Mouse (Mus musculus): ENCODE measurements at regions not wholly inside any gene's neighbourhood (a gene's known extent, or its start where the extent isn't known, plus 50 kb on each side); places are given as distances from the start of the nearest gene placed in this dataset.
A peak's percentile ranks its signal among the peaks of the same experiment; 100 is the strongest.

GRCm38 (mm10) chr8:87064768-87065167 lies 179.7 kb upstream of the N4bp1 start:
- H3K36me3 ChIP-seq (ENCODE audit: control insufficient read depth, insufficient read depth, low read length), result no peaks in the 10 kb centered on the region
- no peak overlapping the region for H3K9ac ChIP-seq (ENCODE audit: low read depth, low read length)
- no peak overlapping the region for H3K4me3 ChIP-seq (ENCODE audit: low read depth, low read length)
- no peak overlapping the region for H3K27ac ChIP-seq (ENCODE audit: low read depth, low read length)
- DNase-seq (ENCODE audit: low spot score), result no peak
- WGBS, result 91% methylated on average over 9 of the region's 9 CpGs
- no peaks in the 10 kb centered on the region for H3K27me3 ChIP-seq (replicated peaks; ENCODE audit: control insufficient read depth, insufficient read depth, low read length)
- H3K4me1 ChIP-seq (replicated peaks; ENCODE audit: control insufficient read depth, insufficient read depth, low read length), result no peaks in the 10 kb centered on the region
- H3K9me3 ChIP-seq (ENCODE audit: control insufficient read depth, low read length), result no peaks in the 10 kb centered on the region
- ATAC-seq (replicated peaks; ENCODE audit: low FRiP score), result no peak
- H3K4me2 ChIP-seq, result no peak overlapping the region

GRCm38 (mm10) chr8:87064250-87064747 lies 179.2 kb upstream of the N4bp1 start:
- WGBS, result 77% methylated on average over 12 of the region's 12 CpGs
- Histone ChIP-seq H3K9me3 (ENCODE audit: control insufficient read depth, low read length) (no peaks in the 10 kb centered on the region), H3K4me3 (ENCODE audit: low read depth, low read length) (no peak overlapping the region), H3K4me1 (replicated peaks; ENCODE audit: control insufficient read depth, insufficient read depth, low read length) (no peaks in the 10 kb centered on the region), H3K4me2 (no peak overlapping the region), H3K27me3 (replicated peaks; ENCODE audit: control insufficient read depth, insufficient read depth, low read length) (no peaks in the 10 kb centered on the region), H3K36me3 (ENCODE audit: control insufficient read depth, insufficient read depth, low read length) (no peaks in the 10 kb centered on the region), H3K27ac (ENCODE audit: low read depth, low read length) (no peak overlapping the region), H3K9ac (ENCODE audit: low read depth, low read length) (no peak overlapping the region)
- DNase-seq (ENCODE audit: low spot score), result no peak
- ATAC-seq (replicated peaks; ENCODE audit: low FRiP score), result no peak

- H3K36me3 ChIP-seq (ENCODE audit: control insufficient read depth, insufficient read depth, low read length), result no peaks in the 10 kb centered on the region
- no peaks in the 10 kb centered on the region for H3K9me3 ChIP-seq (ENCODE audit: control insufficient read depth, low read length)
- H3K4me1 ChIP-seq (replicated peaks; ENCODE audit: control insufficient read depth, insufficient read depth, low read length), result no peaks in the 10 kb centered on the region
- DNase-seq (ENCODE audit: low spot score) (no peak), ATAC-seq (replicated peaks; ENCODE audit: low FRiP score) (no peak)
- H3K9ac ChIP-seq (ENCODE audit: low read depth, low read length), result no peak overlapping the region
- no peaks in the 10 kb centered on the region for H3K27me3 ChIP-seq (replicated peaks; ENCODE audit: control insufficient read depth, insufficient read depth, low read length)
- 80% methylated on average over 4 of the region's 4 CpGs for WGBS
- H3K4me2 ChIP-seq, result no peak overlapping the region
- H3K27ac ChIP-seq (ENCODE audit: low read depth, low read length), result no peak overlapping the region
- H3K4me3 ChIP-seq (ENCODE audit: low read depth, low read length), result no peak overlapping the region
Measured at GRCm38 (mm10) chr8:87063588-87063987, 178.5 kb upstream of the N4bp1 start.

- Histone ChIP-seq H3K36me3 (ENCODE audit: control insufficient read depth, insufficient read depth, low read length) (no peaks in the 10 kb centered on the region), H3K4me1 (replicated peaks; ENCODE audit: control insufficient read depth, insufficient read depth, low read length) (no peaks in the 10 kb centered on the region), H3K4me2 (no peak overlapping the region), H3K9ac (ENCODE audit: low read depth, low read length) (no peak overlapping the region), H3K9me3 (ENCODE audit: control insufficient read depth, low read length) (no peaks in the 10 kb centered on the region), H3K4me3 (ENCODE audit: low read depth, low read length) (no peak overlapping the region), H3K27me3 (replicated peaks; ENCODE audit: control insufficient read depth, insufficient read depth, low read length) (no peaks in the 10 kb centered on the region), H3K27ac (ENCODE audit: low read depth, low read length) (no peak overlapping the region)
- ATAC-seq (replicated peaks; ENCODE audit: low FRiP score) (no peak), DNase-seq (ENCODE audit: low spot score) (no peak)
- WGBS, result 31% methylated on average over 3 of the region's 3 CpGs
Measured at GRCm38 (mm10) chr8:87049746-87050145, 164.7 kb upstream of the N4bp1 start.

GRCm38 (mm10) chr8:87049196-87049595 lies 164.1 kb upstream of the N4bp1 start:
- no peaks in the 10 kb centered on the region for H3K27me3 ChIP-seq (replicated peaks; ENCODE audit: control insufficient read depth, insufficient read depth, low read length)
- no peak overlapping the region for H3K27ac ChIP-seq (ENCODE audit: low read depth, low read length)
- H3K4me1 ChIP-seq (replicated peaks; ENCODE audit: control insufficient read depth, insufficient read depth, low read length), result no peaks in the 10 kb centered on the region
- no peaks in the 10 kb centered on the region for H3K9me3 ChIP-seq (ENCODE audit: control insufficient read depth, low read length)
- H3K4me3 ChIP-seq (ENCODE audit: low read depth, low read length), result no peak overlapping the region
- DNase-seq (ENCODE audit: low spot score) (no peak), ATAC-seq (replicated peaks; ENCODE audit: low FRiP score) (no peak)
- H3K36me3 ChIP-seq (ENCODE audit: control insufficient read depth, insufficient read depth, low read length), result no peaks in the 10 kb centered on the region
- 73% methylated on average over 4 of the region's 4 CpGs for WGBS
- H3K4me2 ChIP-seq, result no peak overlapping the region
- no peak overlapping the region for H3K9ac ChIP-seq (ENCODE audit: low read depth, low read length)

GRCm38 (mm10) chr8:87046590-87046989 lies 161.5 kb upstream of the N4bp1 start:
- Histone ChIP-seq H3K9me3 (ENCODE audit: control insufficient read depth, low read length) (no peaks in the 10 kb centered on the region), H3K36me3 (ENCODE audit: control insufficient read depth, insufficient read depth, low read length) (no peaks in the 10 kb centered on the region), H3K4me3 (ENCODE audit: low read depth, low read length) (no peak overlapping the region), H3K9ac (ENCODE audit: low read depth, low read length) (no peak overlapping the region), H3K27ac (ENCODE audit: low read depth, low read length) (no peak overlapping the region), H3K4me2 (no peak overlapping the region), H3K4me1 (replicated peaks; ENCODE audit: control insufficient read depth, insufficient read depth, low read length) (no peaks in the 10 kb centered on the region), H3K27me3 (replicated peaks; ENCODE audit: control insufficient read depth, insufficient read depth, low read length) (no peaks in the 10 kb centered on the region)
- WGBS, result 60% methylated on average over 4 of the region's 4 CpGs
- no peak for ATAC-seq (replicated peaks; ENCODE audit: low FRiP score)
- DNase-seq (ENCODE audit: low spot score), result no peak

- Histone ChIP-seq H3K9ac (ENCODE audit: low read depth, low read length) (no peak overlapping the region), H3K4me1 (replicated peaks; ENCODE audit: control insufficient read depth, insufficient read depth, low read length) (no peaks in the 10 kb centered on the region), H3K4me3 (ENCODE audit: low read depth, low read length) (no peak overlapping the region), H3K36me3 (ENCODE audit: control insufficient read depth, insufficient read depth, low read length) (no peaks in the 10 kb centered on the region), H3K9me3 (ENCODE audit: control insufficient read depth, low read length) (no peaks in the 10 kb centered on the region), H3K27ac (ENCODE audit: low read depth, low read length) (no peak overlapping the region), H3K27me3 (replicated peaks; ENCODE audit: control insufficient read depth, insufficient read depth, low read length) (peaks cover 11% of the 10 kb centered on the region), H3K4me2 (no peak overlapping the region)
- WGBS, result 82% methylated on average over 5 of the region's 5 CpGs
- DNase-seq (ENCODE audit: low spot score) (no peak), ATAC-seq (replicated peaks; ENCODE audit: low FRiP score) (no peak)
Measured at GRCm38 (mm10) chr8:87043016-87043415, 158.0 kb upstream of the N4bp1 start.

GRCm38 (mm10) chr8:87037620-87038380 lies 152.7 kb upstream of the N4bp1 start:
- H3K27ac ChIP-seq (ENCODE audit: low read depth, low read length), result no peak overlapping the region
- no peak overlapping the region for H3K9ac ChIP-seq (ENCODE audit: low read depth, low read length)
- peak overlapping the region; percentile 55 for H3K4me2 ChIP-seq
- H3K4me3 ChIP-seq (ENCODE audit: low read depth, low read length), result peak overlapping the region; percentile 11
- no peaks in the 10 kb centered on the region for H3K36me3 ChIP-seq (ENCODE audit: control insufficient read depth, insufficient read depth, low read length)
- H3K4me1 ChIP-seq (replicated peaks; ENCODE audit: control insufficient read depth, insufficient read depth, low read length), result 0 out of 2 replicates have a peak, but pooled peaks cover 2% of the 10 kb centered on the region
- no peak for ATAC-seq (replicated peaks; ENCODE audit: low FRiP score)
- 5% methylated on average over 48 of the region's 48 CpGs for WGBS
- DNase-seq (ENCODE audit: low spot score), result peak; percentile 41
- H3K27me3 ChIP-seq (replicated peaks; ENCODE audit: control insufficient read depth, insufficient read depth, low read length), result peaks cover 16% of the 10 kb centered on the region
- H3K9me3 ChIP-seq (ENCODE audit: control insufficient read depth, low read length), result no peaks in the 10 kb centered on the region

GRCm38 (mm10) chr8:87035996-87036395 lies 150.9 kb upstream of the N4bp1 start:
- H3K27me3 ChIP-seq (replicated peaks; ENCODE audit: control insufficient read depth, insufficient read depth, low read length), result peaks cover 16% of the 10 kb centered on the region
- 0 out of 2 replicates have a peak, but pooled peaks cover 2% of the 10 kb centered on the region for H3K4me1 ChIP-seq (replicated peaks; ENCODE audit: control insufficient read depth, insufficient read depth, low read length)
- DNase-seq (ENCODE audit: low spot score) (no peak), ATAC-seq (replicated peaks; ENCODE audit: low FRiP score) (no peak)
- no peaks in the 10 kb centered on the region for H3K9me3 ChIP-seq (ENCODE audit: control insufficient read depth, low read length)
- no peak overlapping the region for H3K4me3 ChIP-seq (ENCODE audit: low read depth, low read length)
- 89% methylated on average over 10 of the region's 10 CpGs for WGBS
- H3K4me2 ChIP-seq, result no peak overlapping the region
- H3K27ac ChIP-seq (ENCODE audit: low read depth, low read length), result no peak overlapping the region
- H3K9ac ChIP-seq (ENCODE audit: low read depth, low read length), result no peak overlapping the region
- H3K36me3 ChIP-seq (ENCODE audit: control insufficient read depth, insufficient read depth, low read length), result no peaks in the 10 kb centered on the region

All from liver, embryonic 11.5 days (tissue).